Mouse (Mus musculus) midbrain, embryonic 13.5 days (tissue): ENCODE measurements at regions not wholly inside any gene's neighbourhood (a gene's known extent, or its start where the extent isn't known, plus 50 kb on each side); places are given as distances from the start of the nearest gene placed in this dataset.
A peak's percentile ranks its signal among the peaks of the same experiment; 100 is the strongest.

Experiments used
- ATAC-seq: fragments of 200-750 bp; cut with Nextera tagmentation; 2 replicates; pipeline ENCODE4 v1.8.0; 2017; ENCODE audit warnings: mild to moderate bottlenecking, moderate TSS enrichment, moderate library complexity
- H3K27ac ChIP-seq: fragments of 300-500 bp; sonication (generic); 2 replicates; pipeline ENCODE4 v1.5.1; 2015; ENCODE audit warnings: inconsistent platforms, mild to moderate bottlenecking, moderate library complexity
- H3K27me3 ChIP-seq: fragments of 300-500 bp; sonication (generic); 2 replicates; pipeline ENCODE4 v1.6.1; 2015; ENCODE audit warnings: mild to moderate bottlenecking, inconsistent platforms
- H3K36me3 ChIP-seq: fragments of 300-500 bp; sonication (generic); 2 replicates; pipeline ENCODE4 v1.6.1; 2015; ENCODE audit warnings: mild to moderate bottlenecking, inconsistent platforms
- H3K4me1 ChIP-seq: fragments of 300-500 bp; sonication (generic); replicated peaks from 2 replicates; pipeline ENCODE4 v1.6.1; 2015; ENCODE audit warnings: inconsistent platforms
- H3K4me2 ChIP-seq: fragments of 300-500 bp; sonication (generic); replicated peaks from 2 replicates; pipeline ENCODE4 v1.6.1; 2015; ENCODE audit warnings: moderate library complexity, mild to moderate bottlenecking, inconsistent platforms
- H3K4me3 ChIP-seq: fragments of 300-500 bp; sonication (generic); replicated peaks from 2 replicates; pipeline ENCODE4 v1.5.1; 2015; ENCODE audit warnings: mild to moderate bottlenecking, inconsistent platforms
- H3K9ac ChIP-seq: fragments of 300-500 bp; sonication (generic); replicated peaks from 2 replicates; pipeline ENCODE4 v1.6.1; 2015; ENCODE audit warnings: mild to moderate bottlenecking, inconsistent platforms
- H3K9me3 ChIP-seq: fragments of 300-500 bp; sonication (generic); 2 replicates; pipeline ENCODE4 v1.6.1; 2016; ENCODE audit warnings: mild to moderate bottlenecking, inconsistent platforms
- WGBS: fragments of 180-500 bp; shearing (Covaris S2); methylation state at CpG from one replicate; pipeline ENCODE4 v1.1.7; 2015; 5-methylcytosine and 5-hydroxymethylcytosine counted together

GRCm38 (mm10) chr3:117153011-117153473, 184.3 kb upstream of the Palmd start:
- Histone ChIP-seq H3K9ac (no peak overlapping the region), H3K4me2 (no peak overlapping the region), H3K27ac (no peak overlapping the region), H3K9me3 (no peaks in the 10 kb centered on the region), H3K27me3 (no peaks in the 10 kb centered on the region), H3K4me3 (no peak overlapping the region), H3K36me3 (no peaks in the 10 kb centered on the region), H3K4me1 (0 out of 2 replicates have a peak, but pooled peaks cover 3% of the 10 kb centered on the region)
- WGBS: 70% methylated on average over 2 of the region's 2 CpGs
- ATAC-seq: 0 out of 2 replicates have a peak, but pooled peaks have one; percentile 43

GRCm38 (mm10) chr3:117152414-117152813, 183.6 kb upstream of the Palmd start:
- 94% methylated on average over 8 of the region's 8 CpGs for WGBS
- Histone ChIP-seq H3K36me3 (no peaks in the 10 kb centered on the region), H3K27ac (no peak overlapping the region), H3K9ac (no peak overlapping the region), H3K27me3 (no peaks in the 10 kb centered on the region), H3K4me2 (no peak overlapping the region), H3K4me1 (0 out of 2 replicates have a peak, but pooled peaks cover 3% of the 10 kb centered on the region), H3K4me3 (no peak overlapping the region), H3K9me3 (no peaks in the 10 kb centered on the region)
- no peak for ATAC-seq

- 90% methylated on average over 2 of the region's 2 CpGs for WGBS
Observed at GRCm38 (mm10) chr3:117147414-117147813, 178.6 kb upstream of the Palmd start.

GRCm38 (mm10) chr3:117139835-117140234, 171.0 kb upstream of the Palmd start:
- WGBS: 86% methylated on average over 2 of the region's 2 CpGs
- Histone ChIP-seq H3K9ac (no peak overlapping the region), H3K27me3 (no peaks in the 10 kb centered on the region), H3K4me3 (no peak overlapping the region), H3K36me3 (no peaks in the 10 kb centered on the region), H3K4me1 (no peaks in the 10 kb centered on the region), H3K4me2 (no peak overlapping the region), H3K27ac (no peak overlapping the region), H3K9me3 (no peaks in the 10 kb centered on the region)
- ATAC-seq: no peak

More at GRCm38 (mm10) chr3:117147414-117147813, 178.6 kb upstream of the Palmd start:
- Histone ChIP-seq H3K4me2 (no peak overlapping the region), H3K9ac (no peak overlapping the region), H3K36me3 (no peaks in the 10 kb centered on the region), H3K4me1 (no peaks in the 10 kb centered on the region), H3K4me3 (no peak overlapping the region), H3K27ac (no peak overlapping the region), H3K27me3 (no peaks in the 10 kb centered on the region), H3K9me3 (no peaks in the 10 kb centered on the region)
- ATAC-seq: no peak

- Histone ChIP-seq H3K4me2 (no peak overlapping the region), H3K27me3 (no peaks in the 10 kb centered on the region), H3K9ac (no peak overlapping the region), H3K36me3 (no peaks in the 10 kb centered on the region), H3K27ac (no peak overlapping the region), H3K4me1 (no peaks in the 10 kb centered on the region), H3K4me3 (no peak overlapping the region), H3K9me3 (no peaks in the 10 kb centered on the region)
- WGBS: 78% methylated on average over 7 of the region's 7 CpGs
- no peak for ATAC-seq
Observed at GRCm38 (mm10) chr3:117138720-117139119, 169.9 kb upstream of the Palmd start.

GRCm38 (mm10) chr3:117132897-117133296, 164.1 kb upstream of the Palmd start:
- no peak overlapping the region for H3K4me3 ChIP-seq
- H3K27me3 ChIP-seq: no peaks in the 10 kb centered on the region
- WGBS: 93% methylated on average over 4 of the region's 4 CpGs
- H3K27ac ChIP-seq: no peak overlapping the region
- H3K9ac ChIP-seq: no peak overlapping the region
- no peaks in the 10 kb centered on the region for H3K9me3 ChIP-seq
- H3K4me1 ChIP-seq: no peaks in the 10 kb centered on the region
- no peak overlapping the region for H3K4me2 ChIP-seq
- H3K36me3 ChIP-seq: no peaks in the 10 kb centered on the region
- no peak for ATAC-seq

GRCm38 (mm10) chr3:117122211-117122610, 153.4 kb upstream of the Palmd start:
- no peak overlapping the region for H3K27ac ChIP-seq
- H3K27me3 ChIP-seq: no peaks in the 10 kb centered on the region
- H3K4me3 ChIP-seq: no peak overlapping the region
- H3K36me3 ChIP-seq: no peaks in the 10 kb centered on the region
- H3K4me1 ChIP-seq: no peaks in the 10 kb centered on the region
- no peak for ATAC-seq
- no peak overlapping the region for H3K9ac ChIP-seq
- WGBS: 78% methylated on average over 3 of the region's 3 CpGs
- no peak overlapping the region for H3K4me2 ChIP-seq
- no peaks in the 10 kb centered on the region for H3K9me3 ChIP-seq

GRCm38 (mm10) chr3:117120086-117121055, 151.6 kb upstream of the Palmd start:
- Histone ChIP-seq H3K36me3 (no peaks in the 10 kb centered on the region), H3K9me3 (no peaks in the 10 kb centered on the region), H3K27ac (no peak overlapping the region), H3K4me3 (no peak overlapping the region), H3K4me2 (no peak overlapping the region), H3K9ac (no peak overlapping the region), H3K4me1 (no peaks in the 10 kb centered on the region), H3K27me3 (no peaks in the 10 kb centered on the region)
- 63% methylated on average over 13 of the region's 13 CpGs for WGBS
- peak; percentile 70 for ATAC-seq

GRCm38 (mm10) chr3:117119576-117119975, 150.8 kb upstream of the Palmd start:
- Histone ChIP-seq H3K4me1 (no peaks in the 10 kb centered on the region), H3K4me2 (no peak overlapping the region), H3K27me3 (no peaks in the 10 kb centered on the region), H3K27ac (no peak overlapping the region), H3K9ac (no peak overlapping the region), H3K36me3 (no peaks in the 10 kb centered on the region), H3K9me3 (no peaks in the 10 kb centered on the region), H3K4me3 (no peak overlapping the region)
- WGBS: 80% methylated on average over 5 of the region's 5 CpGs
- ATAC-seq: no peak

GRCm38 (mm10) chr3:117117838-117118237, 149.1 kb upstream of the Palmd start:
- WGBS: 63% methylated on average over 1 of the region's 1 CpGs
- Histone ChIP-seq H3K4me3 (no peak overlapping the region), H3K9me3 (no peaks in the 10 kb centered on the region), H3K36me3 (no peaks in the 10 kb centered on the region), H3K27me3 (no peaks in the 10 kb centered on the region), H3K4me1 (no peaks in the 10 kb centered on the region), H3K27ac (no peak overlapping the region), H3K9ac (no peak overlapping the region), H3K4me2 (no peak overlapping the region)
- no peak for ATAC-seq

- no peak overlapping the region for H3K4me2 ChIP-seq
- no peaks in the 10 kb centered on the region for H3K36me3 ChIP-seq
- no peak overlapping the region for H3K27ac ChIP-seq
- no peak overlapping the region for H3K4me3 ChIP-seq
- H3K9ac ChIP-seq: no peak overlapping the region
- no peaks in the 10 kb centered on the region for H3K27me3 ChIP-seq
- 80% methylated on average over 2 of the region's 2 CpGs for WGBS
- no peak for ATAC-seq
- H3K9me3 ChIP-seq: no peaks in the 10 kb centered on the region
- H3K4me1 ChIP-seq: no peaks in the 10 kb centered on the region
Observed at GRCm38 (mm10) chr3:117116210-117116609, 147.4 kb upstream of the Palmd start.

GRCm38 (mm10) chr3:117112766-117113165, 144.0 kb upstream of the Palmd start:
- Histone ChIP-seq H3K4me3 (no peak overlapping the region), H3K9ac (no peak overlapping the region), H3K4me1 (peaks cover 14% of the 10 kb centered on the region), H3K4me2 (no peak overlapping the region), H3K27ac (no peak overlapping the region), H3K27me3 (no peaks in the 10 kb centered on the region), H3K9me3 (no peaks in the 10 kb centered on the region), H3K36me3 (no peaks in the 10 kb centered on the region)
- 95% methylated on average over 3 of the region's 3 CpGs for WGBS
- ATAC-seq: no peak
